Mouse (Mus musculus): Measurements from ENCODE around the gene Naa25.

DNA sequence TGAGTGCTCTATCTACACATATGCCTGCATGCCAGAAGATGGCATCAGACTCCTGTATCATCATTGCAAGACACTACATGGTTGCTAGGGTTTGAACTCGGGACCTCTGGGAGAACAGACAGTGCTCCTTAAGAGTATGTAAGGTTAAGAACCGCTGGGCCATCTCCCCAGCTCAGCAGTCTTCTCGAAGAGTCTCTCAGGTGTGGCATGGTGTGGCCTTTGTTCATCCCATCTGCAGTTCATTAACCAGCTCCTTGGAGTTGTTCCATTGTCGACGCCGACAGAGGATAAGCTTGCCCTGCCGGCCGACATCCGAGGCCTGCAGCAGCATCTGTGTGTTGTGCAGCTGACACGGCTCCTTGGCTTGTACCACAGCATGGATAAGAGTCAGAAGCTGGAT, 25.6 kb downstream of the Naa25 start:
- no peak for TF ChIP-seq POLR2A (IDR thresholded peaks at IDR 0.05; ENCODE audit: low read depth, low read length)
- TF ChIP-seq CTCF (conservative IDR thresholded peaks at IDR 0.05; ENCODE audit: insufficient read depth, insufficient read length, low read depth, low read length), result no peak

All from kidney, adult 2 months (tissue).